Mouse (Mus musculus) cortical plate, adult 2 months (tissue): ENCODE results near the gene Copg1.
A peak's percentile ranks its signal among the peaks of the same experiment; 100 is the strongest.

ENCODE experiments used
- CTCF ChIP-seq: fragments of 200-500 bp; IDR thresholded peaks from 2 replicates; pipeline ENCODE4 v1.5.1; 2011; ENCODE audit warnings: mild to moderate bottlenecking, control low read depth, low read length; ENCODE audit not compliant: insufficient read depth; ENCODE audit errors: extremely low read depth
- POLR2A ChIP-seq: fragments of 200-500 bp; IDR thresholded peaks from 2 replicates; pipeline ENCODE4 v1.6.1; 2011; ENCODE audit warnings: mild to moderate bottlenecking, low read length, control low read depth; ENCODE audit not compliant: insufficient read depth; ENCODE audit errors: extremely low read depth

GRCm38 (mm10) chr6:87887594-87888233 is at the start of gene Copg1:
- TF ChIP-seq CTCF: peak; percentile 72
- peak; percentile 91 for TF ChIP-seq POLR2A
